Mouse (Mus musculus) retina, embryonic 14.5 days (tissue): ENCODE measurements around the gene 2310030G06Rik.
A peak's percentile ranks its signal among the peaks of the same experiment; 100 is the strongest.

Source experiments
- DNase-seq: peaks from one replicate; pipeline ENCODE4 v3.0.0-alpha.2; 2015; ENCODE audit warnings: low spot score

Gene 2310030G06Rik

DNA sequence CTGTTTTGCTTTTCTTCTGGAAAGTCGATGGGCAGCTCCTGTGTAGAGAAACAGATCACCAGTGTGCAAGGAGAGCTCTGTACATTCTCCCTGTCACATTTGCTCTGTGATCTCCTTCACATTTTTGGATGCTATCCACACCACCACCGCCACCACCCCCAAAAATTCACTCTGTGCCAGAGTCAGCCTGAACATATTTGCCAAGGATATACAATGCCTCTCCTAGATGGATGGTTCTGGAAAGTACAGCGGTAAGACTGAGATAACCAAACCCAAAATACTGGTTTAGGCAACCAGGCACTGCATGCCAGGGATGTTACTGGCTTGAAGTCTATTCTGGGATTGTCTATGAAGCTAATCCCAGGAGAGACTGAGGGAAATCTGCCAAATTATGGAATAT is 4.1 kb downstream of the 2310030G06Rik start:
- DNase-seq = no peak

DNA sequence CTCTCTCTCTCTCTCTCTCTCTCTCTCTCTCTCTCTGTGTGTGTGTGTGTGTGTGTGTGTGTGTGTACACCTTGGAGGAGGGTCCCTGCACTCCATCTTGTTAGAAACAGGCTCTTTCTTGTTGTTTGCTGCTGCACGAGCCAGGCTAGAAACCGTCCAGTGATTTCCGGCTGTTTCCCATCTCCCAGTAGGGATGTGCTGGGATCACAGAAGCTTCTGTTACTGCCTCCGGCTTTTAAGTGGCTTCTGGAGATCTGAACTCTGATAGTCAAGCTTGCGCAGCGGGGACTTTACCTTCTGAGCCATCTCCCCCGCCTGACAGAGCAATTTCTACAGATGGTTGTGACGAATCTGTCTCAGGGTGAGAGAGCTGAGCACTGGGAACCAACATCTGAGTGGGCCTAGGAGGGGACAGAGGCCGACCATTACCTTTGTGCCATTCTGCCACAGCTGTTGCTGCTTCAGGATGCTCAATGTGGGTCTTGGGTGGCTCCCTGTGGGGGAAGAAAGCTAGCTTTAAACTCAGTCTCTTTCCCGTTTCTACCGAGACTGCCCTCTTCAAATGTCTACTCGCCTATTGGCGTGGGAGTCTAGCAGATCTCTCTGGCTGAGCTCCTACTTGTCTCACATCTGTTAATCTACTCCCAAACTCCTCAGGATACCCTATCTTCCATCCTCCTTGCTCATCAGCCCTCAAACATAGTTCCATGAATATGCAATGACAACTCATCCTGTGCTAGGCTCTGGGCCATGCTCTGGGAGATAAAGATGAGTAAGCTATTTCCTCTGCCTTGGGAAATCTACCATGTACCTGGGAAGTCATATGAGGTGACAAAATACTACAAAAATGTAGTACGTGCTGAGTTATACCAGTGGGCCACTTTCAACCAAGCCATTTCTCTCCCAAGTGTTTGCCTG is 5.2 kb downstream of the 2310030G06Rik start:
- no peak for DNase-seq

DNA sequence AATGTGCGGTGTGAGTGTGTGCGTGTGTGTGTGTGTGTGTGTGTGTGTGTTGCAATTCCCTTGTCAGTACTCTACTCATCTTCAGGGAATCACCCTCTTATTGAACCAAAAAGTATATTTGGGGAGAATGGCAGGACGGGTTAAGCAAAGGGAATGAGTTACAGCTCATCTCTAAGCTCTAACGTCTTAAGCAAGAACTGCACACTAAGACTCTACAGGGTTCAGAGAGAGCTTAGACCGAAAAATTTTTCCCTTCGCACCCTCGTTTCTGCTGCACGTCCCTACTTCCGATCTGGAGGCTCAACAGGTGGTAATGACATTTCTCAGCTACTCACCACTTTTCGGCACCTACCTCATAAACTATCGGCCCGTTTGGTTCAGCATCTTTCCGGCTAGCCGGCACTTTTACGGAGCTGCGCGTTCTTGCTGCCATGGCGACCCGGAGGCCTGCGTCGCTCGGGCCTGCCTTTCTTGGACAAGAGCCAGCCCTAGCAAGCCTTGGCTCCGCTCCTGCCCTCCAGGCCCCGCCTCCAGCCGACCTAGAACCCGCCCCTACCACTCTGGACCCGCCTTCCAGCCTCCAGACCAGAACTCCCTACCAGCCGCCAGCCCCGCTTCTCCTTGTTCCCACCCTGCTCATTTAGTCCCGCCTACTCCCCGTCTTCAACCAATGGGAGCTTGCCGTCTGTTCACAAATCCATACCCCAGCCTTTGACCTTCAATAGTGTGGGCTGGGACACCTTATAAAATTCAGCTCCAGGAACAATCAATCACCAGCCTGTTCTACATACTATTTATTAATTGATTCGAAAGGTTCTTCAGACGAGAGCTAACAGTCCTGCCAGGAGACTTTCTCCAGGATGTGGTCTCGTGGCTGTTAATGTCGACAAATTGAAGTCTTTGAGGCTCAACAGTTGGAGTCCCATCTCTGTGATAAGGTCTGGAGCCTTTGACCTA is 7.1 kb downstream of the 2310030G06Rik start, which contains the start of gene Dixdc1:
Dixdc1 (minus strand) TSS at position 604 of the 957 bp plus-strand sequence.
- peak; percentile 94 for DNase-seq

DNA sequence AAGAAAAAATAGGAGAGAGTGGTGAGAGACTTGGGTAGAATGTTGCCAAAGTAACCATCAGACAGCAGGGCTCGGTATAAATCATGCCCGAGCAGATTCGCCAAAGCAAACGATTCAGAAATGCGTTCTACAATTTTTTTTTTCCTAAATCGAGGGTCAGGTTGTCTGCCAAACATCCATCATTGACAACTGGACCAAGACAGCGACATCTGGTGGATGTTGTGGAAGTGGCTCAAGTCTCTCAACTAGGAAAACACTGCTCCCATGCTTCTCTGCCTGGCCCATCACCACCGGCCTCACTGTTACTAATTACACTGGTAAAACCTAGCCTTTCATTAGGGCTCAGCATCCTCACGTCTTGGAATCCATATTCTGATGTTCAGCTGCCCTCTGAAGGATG is 11.3 kb downstream of the 2310030G06Rik start:
- DNase-seq = peak; percentile 87

DNA sequence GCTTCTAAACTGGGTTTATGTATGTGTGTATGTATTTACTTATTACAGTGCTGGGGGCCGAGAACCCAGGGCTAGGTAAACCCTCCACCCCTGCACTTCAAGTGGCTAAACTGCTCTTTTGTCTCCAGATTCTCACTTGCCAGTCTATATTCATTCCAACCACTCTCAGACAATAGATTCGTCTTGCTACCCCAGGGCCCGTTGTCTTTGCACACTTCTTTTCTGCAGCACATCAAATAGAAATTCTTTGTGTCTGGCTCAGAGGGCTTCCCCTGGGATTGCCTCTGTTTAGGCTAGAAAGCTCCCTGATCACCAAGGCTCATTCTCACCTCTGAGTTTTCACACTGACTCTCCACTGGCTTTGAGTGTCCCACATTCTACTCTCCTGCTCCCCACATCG is 13.8 kb downstream of the 2310030G06Rik start:
- peak; percentile 7 for DNase-seq

DNA sequence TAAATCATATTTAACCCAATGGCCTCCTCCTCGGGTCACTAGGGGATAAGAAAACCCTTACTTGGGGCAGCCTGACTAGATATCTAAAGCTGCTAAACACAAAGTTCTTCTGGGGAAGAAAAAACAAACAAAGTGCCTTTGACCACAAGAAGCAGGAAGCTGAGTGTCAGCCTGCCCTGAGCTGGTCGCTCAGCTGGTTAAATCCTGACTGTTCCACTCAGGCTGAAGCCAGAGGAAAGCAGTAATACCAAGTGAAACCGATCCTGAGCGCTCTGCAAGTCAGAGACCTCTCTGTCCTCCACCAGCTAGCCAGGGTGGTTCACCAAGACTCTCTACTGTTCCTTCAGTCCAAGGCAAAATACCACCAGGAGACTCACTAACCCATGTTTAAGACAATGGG is 16.7 kb downstream of the 2310030G06Rik start:
- no peak for DNase-seq

DNA sequence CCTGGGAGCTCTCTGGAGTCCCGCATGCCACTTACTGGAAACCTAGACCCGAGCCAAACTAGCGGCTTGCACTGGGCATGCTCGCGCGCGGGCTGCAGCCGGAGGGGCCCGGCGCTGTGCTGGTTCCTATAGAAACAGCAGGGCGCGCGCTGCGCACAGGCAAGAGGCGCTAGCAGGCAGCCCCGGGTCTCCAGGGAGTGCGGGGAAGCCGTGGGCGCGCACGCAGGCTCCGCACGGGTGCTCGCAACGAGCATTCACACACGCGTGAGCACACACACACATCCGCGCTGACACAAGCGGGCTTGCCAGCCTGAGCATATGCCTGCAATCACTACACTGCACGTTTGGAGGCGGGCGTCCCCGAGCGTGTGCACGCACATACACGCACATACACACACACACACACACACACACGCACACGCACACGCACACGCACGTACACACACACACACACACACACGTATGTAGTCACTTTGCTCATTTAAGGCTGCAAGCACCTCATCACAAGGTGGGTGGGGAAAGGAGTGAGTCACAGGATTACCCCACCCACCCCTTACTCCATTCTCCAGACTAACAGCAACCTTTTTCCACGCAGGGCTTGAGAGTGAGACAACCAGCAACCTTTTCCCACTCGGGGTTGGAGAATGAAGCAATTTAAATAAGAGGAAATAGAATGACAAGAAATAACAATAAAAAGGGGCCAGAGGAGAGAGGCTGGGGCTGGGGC is 18.2 kb downstream of the 2310030G06Rik start:
- peak; percentile 89 for DNase-seq

DNA sequence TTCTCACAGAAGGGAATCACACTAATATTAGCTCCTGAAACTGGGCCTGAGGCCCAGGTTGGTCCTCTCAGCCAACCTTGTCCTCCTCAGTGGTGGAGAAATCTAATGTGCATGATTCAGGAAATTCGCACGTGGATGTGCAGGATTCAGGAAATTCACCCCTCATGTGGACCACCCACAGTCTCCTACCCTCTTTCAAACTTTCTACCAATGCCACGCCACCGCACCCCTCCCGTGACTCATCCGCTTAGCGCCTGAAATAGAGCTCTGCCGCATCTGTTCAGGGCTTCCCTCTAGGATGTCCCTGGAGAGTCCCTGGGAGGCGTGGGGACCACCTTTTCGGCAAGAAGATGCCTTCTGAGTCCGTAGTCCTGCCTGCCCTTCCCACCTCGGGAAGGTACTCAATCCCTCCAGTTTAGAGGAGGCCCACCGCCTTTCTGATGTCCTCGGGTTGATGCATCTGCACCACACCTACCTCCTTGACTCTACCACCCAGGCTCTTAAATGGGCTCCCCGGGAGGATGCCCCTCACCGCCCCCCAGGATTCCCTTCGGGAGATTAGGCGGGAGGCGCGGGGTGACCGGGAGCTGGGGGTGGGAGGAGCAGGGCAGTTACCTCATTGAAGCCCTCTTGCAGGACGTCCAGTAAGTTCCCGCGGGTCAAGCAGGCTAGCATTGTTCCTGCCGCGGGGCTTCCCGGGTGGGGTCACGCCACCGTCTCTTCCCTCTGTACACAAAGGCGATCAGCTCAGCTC is 19.0 kb downstream of the 2310030G06Rik start:
- DNase-seq = peak; percentile 45

DNA sequence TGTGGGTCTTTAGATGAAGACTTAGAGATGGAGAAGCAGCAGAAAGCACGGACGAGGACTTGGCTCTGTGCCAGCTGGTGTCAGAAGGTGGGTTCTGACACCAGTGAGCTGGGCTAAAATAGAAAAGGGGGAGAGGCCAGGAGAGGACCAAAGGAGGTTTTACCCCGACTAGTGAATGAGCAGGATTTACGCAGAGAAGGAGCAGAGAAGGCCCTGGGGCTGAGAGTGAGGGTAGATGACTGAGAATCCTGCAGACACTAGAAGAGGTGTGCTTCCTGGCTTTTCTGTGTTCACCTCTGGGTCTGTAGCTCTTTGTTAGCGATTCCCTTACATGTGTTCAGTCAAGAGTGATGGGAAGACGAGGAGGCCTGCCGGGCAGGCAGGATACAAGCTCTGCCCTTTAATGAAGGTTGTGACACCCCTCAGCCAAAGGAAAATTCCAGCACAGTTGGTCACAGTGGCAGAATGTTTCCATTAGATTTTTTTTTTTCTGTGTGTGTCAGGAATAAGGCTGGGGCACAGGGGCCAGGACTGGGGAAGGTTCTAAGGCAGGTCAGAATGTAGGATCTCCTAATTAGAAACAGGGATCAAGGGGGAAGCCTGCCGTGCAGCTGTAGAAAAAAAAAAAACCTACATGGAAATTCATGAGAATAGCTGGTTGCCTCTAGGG is 20.3 kb downstream of the 2310030G06Rik start:
- DNase-seq = no peak

DNA sequence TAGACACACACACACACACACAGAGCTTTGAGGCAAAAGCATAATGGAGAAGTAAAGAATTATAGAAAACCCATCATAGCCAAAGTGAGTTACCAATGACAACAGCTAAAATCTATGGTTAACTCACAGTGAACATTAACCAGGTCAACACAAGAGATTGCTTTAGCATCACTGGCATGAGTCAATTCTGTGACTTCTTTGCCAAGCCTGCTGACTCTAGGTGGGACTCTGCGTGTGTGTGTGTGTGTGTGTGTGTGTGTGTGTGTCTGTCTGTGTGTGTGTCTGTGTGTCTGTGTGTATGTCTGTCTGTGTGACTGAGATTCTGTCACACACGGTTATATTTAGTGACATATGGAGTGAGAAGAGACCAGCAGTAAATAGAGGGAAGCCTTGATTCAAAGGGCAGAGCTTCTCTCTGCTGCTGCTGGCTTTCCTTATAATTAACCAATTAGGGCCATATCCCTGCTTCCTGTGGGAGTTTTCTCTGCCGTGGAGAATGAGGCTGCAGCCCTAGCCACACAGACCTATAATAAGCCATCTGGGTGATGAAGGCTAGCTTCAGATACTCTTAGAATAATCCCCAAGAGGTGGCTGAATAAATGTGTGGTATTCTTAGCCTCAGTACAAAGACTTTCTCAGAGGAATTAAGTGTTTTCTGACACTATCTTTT is 21.5 kb downstream of the 2310030G06Rik start:
- peak; percentile 56 for DNase-seq

DNA sequence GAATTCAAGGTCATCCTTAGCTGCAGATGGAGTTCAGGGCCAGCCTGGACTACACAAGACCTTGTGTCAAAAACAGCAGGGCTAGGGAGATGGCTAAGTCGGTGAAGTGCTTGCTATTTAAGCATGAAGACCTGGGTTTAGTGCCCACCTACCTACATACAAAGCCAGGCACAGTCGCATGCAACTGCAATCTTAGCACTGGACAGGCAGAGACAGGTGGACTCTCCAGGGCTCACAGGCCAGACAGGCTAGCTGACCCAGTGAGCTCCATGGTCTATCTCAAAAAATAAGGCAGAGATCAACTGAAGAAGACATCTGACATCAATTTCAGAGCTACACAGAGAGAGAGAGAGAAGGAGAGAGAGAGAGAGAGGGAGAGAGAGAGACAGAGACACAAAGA is 22.2 kb downstream of the 2310030G06Rik start:
- DNase-seq = no peak

DNA sequence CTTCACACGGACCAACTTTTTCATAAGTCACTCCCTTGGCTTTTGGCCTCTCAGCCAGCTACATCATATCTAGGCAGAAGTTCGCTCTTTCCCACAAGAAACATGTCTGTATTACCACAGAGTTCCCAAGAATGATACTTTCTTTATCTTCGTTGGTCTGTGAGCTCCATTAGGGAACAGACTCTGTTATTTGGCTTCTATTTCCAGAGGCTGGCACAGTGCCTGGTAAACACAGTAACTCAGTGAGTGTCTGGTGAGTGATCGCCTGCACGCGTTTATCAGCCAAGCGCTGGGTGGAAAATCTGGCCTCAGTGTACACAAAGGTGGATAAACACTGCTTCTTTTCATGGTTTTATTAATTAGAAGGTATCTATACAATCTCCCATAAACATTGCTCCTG is 22.9 kb downstream of the 2310030G06Rik start:
- no peak for DNase-seq

DNA sequence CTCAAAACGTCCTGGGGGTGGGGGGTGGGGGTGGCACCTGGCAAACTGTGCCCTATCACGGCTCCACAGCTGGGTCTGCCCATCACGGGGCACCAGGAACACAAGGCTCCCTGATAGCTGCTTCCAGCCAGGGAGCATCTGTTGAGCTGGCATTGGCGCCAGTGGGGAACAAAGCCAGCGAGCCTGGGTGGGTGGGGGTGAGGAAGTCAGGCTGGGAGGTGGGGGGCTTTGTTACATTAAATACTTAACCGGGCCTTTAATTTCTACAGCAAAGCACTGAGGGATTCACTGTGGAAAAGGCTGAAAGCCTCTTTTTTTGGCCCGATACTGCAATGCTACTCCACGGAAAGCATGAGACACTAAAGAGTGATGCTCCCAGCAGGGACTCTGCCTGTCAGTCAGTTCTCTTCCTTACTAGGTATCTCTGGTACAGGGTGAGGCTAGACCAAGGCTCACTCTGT is 23.9 kb downstream of the 2310030G06Rik start:
- no peak for DNase-seq

DNA sequence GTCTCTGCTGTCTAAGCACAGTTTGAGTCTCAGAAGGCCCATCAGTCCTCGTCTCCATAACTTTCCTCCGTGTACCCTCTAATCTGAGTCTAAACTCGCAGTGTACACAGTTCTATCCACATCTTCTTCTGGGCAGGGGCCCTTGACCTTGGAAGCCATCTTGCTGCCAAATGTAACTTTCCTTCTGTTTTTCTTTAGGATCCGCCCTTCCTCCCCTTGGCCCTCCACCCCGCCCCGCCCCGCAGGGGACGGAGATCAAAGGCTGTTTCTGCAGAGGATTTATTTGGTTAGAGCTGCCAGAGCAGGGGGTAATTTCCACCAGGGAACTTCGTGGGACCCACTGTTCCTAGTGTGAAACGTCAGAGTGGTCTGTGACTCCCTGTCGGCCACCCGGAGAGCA is 25.3 kb downstream of the 2310030G06Rik start:
- no peak for DNase-seq

DNA sequence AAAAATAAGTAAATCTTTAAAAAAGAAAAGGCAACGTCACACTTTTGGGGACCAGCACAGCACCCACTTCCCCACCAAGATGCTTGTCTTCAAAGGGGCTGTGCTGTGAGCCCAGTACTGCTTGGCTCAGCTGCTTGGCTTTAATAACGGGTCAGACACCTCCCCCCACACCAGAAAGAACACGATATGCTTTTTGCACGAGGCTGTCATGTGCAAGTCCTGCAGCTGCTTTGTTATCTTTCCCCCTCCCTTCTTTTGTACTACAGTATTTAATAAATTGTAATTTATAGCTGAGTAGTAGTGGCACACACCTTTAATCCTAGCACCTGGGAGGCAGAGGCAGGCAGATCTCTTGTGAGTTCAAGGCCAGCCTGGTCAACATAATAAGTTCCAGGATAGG is 27.5 kb downstream of the 2310030G06Rik start:
- DNase-seq = no peak

DNA sequence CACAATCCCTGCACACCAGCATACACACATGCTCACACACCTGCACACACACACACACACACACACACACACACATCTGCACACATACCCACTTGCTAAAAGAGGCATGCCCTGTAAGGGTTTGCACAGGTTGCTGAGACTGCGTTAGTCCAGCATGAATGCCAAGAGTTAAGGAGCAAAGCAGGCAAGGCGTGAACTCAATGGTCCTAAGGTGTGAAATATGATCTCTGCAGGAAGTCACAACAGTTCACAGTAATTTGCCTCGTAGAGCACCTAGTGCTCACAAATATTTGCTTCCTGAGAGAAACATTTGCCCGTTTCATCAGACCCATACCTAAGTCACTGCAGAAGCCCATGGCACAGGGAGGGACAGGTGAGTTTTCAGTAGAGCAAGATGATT is 32.1 kb downstream of the 2310030G06Rik start:
- DNase-seq = no peak

DNA sequence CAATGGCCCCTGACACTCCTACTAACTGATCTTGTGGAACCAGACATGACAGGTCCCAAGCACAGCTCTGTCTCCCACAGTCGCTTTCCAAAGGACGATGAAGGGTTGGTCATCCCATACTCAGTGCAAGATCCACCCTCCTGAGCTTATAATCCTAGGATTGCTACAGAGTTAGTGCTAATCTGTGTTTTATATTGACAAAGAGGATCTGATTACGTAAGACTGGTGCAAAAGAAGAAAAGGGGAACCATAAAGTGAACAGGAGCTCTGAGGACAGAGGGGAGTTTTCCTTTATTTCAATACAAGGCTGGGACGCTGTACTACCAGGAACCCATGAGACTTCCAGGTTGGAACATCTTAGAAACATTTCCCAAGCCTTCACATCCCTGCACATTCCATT is 35.0 kb downstream of the 2310030G06Rik start:
- DNase-seq = no peak

DNA sequence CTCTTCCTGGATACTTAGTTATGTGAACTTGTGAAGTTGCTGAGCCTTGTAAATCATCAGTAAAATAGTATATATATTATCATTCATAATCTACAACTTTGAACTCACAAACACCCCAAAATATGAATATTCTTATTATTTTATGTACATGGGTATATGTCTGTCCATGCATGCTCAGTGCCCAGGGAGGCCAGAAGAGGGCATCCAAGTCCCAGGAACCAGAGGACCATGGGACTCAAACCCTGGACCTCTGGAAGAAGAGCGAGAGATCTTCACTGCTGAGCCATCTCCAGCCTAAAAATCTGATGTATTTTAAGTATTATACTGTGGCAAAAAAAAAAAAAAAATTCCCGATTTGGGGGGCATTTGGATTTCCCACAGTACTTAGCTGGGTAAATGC is 37.2 kb downstream of the 2310030G06Rik start:
- peak; percentile 60 for DNase-seq

DNA sequence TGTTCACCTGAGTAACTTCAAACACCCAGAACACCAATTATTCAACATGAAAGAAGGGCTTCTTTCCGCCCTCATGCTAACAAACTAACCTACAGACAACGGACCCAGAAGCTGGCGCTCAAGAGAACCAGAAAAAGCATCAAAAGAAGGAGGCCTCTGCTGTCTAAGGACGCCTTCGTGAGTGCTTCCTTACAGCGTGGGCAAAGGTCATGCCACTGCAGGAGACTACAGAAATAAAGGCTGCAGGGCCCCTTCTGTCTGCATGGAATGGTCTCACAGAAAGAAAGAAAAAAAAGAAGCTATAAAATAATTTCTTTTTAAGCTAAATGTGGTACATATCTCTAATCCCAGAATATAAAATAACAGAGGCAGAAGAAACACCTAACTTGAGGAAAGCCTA is 41.4 kb downstream of the 2310030G06Rik start:
- DNase-seq = no peak
